Mouse (Mus musculus) c-Kit-negative CD71-positive TER-119-positive erythroid progenitor cells, embryonic 14.5 days (primary cell): ENCODE data around the gene Zmym5.
"Not testable (repeated sequence)": the region's sequence is repeated elsewhere in the genome, so short reads cannot be mapped to it uniquely, and the experiment has no call there.

Experiments
- DNase-seq: peaks from one replicate; pipeline ENCODE4 v3.0.0-alpha.2; 2013; ENCODE audit warnings: low read depth, low spot score

The Zmym5 gene

DNA sequence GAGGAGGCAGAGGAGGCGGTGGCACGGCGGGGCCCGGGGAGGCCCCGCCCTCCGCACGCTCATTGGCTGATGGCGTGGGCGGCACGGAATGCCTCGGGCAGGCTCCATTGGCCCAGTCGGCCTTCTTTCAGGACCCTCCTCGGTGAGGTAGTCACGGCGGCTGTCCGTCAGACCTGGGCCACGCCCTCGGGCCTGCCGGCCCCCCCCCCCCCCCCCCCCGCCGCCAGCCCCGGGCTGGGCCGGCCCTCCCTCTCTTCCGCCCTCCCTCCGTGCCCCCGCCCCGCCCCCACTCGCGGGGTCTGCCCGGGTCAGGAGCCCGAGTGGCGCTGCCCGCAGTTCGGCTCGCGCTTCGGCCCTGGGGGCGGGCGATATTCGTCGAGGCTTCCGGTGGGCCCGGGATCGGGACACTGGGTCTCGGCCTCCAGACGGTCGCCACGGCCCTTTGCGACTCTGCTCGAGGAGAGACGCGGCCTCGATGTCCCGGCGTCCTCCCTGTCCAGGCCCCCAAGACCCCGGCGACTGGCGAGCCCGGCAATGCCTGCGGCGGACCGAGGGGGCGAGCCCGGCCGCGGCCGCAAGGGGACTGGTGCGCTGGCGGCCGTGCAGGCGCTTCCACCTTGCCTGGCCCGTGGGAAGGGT is at the start of gene Zmym5:
Gene Zmym5, minus strand, starts transcription at position 16 of the 639 bp plus-strand sequence.
- peak; percentile 44 for DNase-seq

DNA sequence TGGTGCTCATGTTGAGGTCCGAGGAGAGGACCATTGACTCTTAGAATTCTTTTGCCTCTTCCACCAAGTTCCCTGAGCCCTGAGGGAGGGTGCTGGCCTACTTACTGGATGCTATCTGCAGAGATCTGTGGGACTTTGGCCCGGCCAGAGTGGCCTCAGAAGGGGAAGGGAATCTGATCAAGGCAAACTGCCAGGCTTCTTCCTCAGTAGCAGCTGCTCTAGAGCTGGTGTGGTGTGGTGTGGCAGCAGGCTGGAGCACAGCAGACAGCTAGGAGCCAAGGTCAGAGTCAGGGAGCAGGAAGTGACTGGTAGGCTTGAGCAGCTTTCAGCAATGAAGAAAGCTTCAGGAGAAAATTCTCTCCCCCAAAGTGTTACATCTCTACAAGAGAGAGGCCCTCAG is 38.2 kb upstream of the Zmym5 start:
- no peak for DNase-seq

DNA sequence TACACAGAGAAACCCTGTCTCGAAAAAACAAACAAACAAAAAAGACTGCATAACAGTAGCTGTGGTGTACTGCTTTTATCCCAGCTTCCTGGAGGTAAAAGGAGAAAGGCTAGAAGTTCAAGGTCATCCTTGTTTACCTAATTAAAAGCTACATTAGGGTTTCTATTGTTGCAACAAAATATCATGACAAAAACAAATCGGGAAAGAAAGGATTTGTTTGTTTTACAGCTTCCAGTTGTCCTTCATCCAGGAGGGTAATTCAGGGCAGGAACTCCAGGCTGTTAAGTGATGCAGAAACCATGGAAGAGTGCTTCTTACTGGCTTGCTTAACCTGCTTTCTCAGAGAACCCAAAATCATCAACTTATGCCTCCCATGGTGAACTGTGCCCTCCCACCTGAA is 36.8 kb upstream of the Zmym5 start:
- DNase-seq, result no peak

GRCm38 (mm10) chr14:56844507-56844906 is 33.0 kb upstream of the Zmym5 start:
- no peak for DNase-seq

DNA sequence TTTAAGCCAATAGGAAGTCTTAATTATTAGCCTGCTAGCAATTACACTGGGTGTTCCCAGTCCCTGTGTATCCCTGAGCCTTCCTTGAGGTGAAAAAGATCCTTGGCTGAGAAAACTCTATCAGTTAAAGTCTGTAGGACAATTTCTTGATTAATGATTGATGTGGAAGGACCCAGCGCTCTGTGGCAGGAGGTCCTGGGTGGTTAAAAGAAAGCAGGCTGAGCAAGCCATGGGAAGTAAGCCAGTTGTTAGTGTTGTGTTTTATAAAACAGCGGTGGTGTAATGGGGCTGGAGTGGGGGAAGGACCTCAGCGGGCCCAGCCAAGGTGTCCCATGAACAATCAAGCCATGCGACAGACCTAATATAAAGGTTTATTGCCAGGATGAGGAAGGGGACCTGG is 32.5 kb upstream of the Zmym5 start:
- DNase-seq, result no peak

- not testable (repeated sequence) for DNase-seq
Observed at GRCm38 (mm10) chr14:56834576-56834975, 23.1 kb upstream of the Zmym5 start.

- DNase-seq, result not testable (repeated sequence)
Observed at GRCm38 (mm10) chr14:56833211-56833610, 21.7 kb upstream of the Zmym5 start.

GRCm38 (mm10) chr14:56832563-56833113 is 21.1 kb upstream of the Zmym5 start:
- DNase-seq, result no peak

DNA sequence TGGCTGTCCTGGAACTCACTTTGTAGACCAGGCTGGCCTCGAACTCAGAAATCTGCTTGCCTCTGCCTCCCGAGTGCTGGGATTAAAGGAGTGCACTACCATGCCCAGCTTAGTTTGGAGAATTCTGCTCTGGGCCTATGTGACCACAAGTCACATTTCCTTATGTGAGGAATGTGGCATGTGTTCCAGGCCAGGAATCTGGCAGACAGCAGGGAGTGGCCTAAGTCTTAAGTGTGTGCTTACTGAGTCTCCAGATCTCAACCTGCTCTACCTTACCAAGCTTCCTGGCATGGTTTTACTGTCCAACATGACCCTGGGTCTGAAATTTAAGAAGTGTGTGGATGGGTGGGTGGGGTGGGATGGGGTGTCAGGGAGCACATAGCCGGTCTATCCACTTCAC is 20.6 kb upstream of the Zmym5 start:
- DNase-seq, result no peak

GRCm38 (mm10) chr14:56830491-56831045 is 19.1 kb upstream of the Zmym5 start:
- DNase-seq, result no peak

DNA sequence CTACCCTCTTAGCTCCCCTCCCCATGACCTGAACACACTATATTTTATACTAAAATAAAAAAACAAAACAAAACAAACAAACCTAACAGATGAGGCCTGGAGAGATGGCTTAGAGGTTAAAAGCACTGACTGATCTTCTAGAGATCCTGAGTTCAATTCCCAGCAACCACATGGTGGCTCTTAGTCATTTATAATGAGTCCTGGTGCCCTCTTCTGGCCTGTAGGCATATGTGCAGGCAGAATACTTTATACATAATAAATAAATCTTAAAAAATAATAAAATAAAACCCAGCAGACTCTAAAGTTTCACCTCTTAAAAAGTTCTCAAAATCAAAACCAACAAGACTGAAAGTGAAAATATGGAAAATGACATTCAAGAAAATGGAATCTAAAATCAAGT is 13.0 kb upstream of the Zmym5 start:
- no peak for DNase-seq

GRCm38 (mm10) chr14:56817616-56818015 is 6.1 kb upstream of the Zmym5 start:
- DNase-seq, result no peak

- no peak for DNase-seq
Observed at GRCm38 (mm10) chr14:56817131-56817530, 5.6 kb upstream of the Zmym5 start.

- DNase-seq, result no peak
Observed at GRCm38 (mm10) chr14:56816541-56816940, 5.0 kb upstream of the Zmym5 start.

- DNase-seq, result peak; percentile 60
Observed at GRCm38 (mm10) chr14:56812520-56813036, 1.1 kb upstream of the Zmym5 start.

DNA sequence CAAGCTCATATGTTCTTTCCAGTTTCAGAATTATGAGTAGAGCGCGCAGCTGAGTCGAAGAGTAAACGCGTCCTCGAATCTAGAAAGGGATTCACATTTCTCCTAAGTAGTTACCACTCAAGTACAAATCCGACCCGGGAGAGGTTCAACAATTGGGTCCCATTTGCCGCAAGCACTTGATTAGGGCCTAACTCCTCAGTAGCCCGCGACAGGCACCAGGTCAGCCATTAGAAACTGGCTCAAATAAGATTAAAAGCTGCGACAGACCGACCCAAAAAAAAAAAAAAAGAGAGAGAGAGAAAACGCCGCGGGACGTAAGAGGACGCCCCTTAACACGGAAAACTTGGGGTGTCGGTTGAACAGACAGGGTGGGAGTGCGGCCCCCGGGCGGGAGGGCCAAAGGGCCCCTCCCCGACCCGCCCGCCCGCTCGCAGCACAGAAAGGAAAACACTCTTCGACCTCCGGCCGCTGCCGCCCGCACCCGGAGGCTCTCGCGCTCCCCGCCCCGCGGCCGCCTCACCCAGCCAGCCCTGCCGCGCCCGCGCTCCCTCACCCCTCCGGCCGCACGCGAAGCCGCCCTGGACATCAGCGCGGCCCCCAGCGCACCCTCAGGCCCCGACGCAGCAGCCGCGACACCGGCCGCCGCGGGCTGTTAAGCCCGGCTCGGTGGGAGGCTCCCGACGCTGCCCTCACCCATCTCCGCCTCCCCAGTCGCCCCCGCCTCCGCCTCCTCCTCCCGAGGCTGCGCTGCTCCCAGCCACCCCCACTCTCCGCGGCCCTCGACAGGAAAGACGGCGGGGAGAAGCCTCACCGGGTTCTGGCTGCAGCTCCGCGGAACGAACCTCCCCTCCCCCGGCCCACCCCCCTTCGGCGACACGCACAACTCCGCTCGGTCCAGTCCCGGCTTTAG is 480 bp downstream of the Zmym5 start:
- peak; percentile 40 for DNase-seq

DNA sequence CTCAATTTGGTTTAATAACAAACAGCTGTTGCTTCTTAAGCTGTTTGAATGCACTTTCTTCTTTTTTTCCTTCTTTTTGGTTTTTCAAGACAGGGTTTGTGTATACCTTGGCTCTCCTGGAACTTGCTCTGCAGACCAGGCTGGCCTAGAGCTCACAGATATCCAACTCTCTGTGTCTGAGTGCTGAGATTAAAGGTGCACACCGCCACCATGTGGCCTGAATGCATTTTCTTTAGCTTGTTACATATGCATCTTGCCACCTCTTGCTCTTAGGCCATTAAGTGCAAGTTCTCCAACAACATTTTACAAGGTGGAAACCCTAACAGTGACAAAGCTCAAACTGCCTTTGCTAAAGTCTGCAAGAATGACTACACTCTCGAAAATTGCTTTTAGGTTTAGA is 18.3 kb downstream of the Zmym5 start:
- DNase-seq, result peak; percentile 26

- no peak for DNase-seq
Observed at GRCm38 (mm10) chr14:56784575-56784974, 26.9 kb downstream of the Zmym5 start.

- no peak for DNase-seq
Observed at GRCm38 (mm10) chr14:56778933-56779300, 32.6 kb downstream of the Zmym5 start.

DNA sequence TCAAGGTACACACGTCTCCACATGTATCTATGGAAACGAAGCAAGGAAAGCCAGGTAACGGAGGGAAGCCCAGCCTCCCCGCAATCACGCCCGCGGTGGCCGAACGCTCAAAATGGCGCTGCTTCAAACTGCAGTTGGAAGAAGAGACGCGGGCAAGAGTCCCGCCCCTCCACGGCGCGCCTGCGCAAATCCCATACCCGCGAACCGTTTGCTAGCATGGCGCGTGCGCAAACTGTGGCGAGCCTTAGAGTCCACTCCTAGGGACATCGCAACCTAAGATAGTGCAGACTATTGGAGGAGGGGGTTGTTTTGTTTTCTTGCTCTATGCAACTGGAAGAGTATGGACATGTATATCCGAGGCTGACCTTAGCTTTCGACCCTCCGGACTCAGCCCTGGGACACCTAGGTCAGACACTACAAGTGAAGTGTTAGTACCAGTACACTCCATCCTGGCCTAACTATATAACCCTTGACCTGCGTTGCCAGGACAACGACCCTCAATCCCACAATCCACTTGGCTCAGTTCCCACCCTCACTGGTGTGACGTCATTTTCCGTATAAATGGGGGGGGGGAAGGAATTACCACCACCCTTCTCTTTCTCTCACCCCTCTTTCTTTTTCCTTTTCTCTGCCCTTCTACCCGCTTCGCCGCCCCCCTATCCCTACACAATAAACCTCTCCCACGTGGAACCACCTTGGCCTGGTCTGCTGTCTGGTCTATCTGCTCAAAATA is 33.1 kb downstream of the Zmym5 start, which contains the start of gene Pspc1:
Gene Pspc1, minus strand, starts transcription at position 117 of the 733 bp plus-strand sequence.
- peak; percentile 96 for DNase-seq
